Mouse (Mus musculus) R1 (cell line): ENCODE data around the gene Gm6356.
"Not testable (repeated sequence)": the region's sequence is repeated elsewhere in the genome, so short reads cannot be mapped to it uniquely, and the experiment has no call there.

Experiments
- DNase-seq: peaks from one replicate; pipeline ENCODE4 v3.0.0-alpha.2; 2018; ENCODE audit warnings: low read depth, low spot score

The Gm6356 gene

DNA sequence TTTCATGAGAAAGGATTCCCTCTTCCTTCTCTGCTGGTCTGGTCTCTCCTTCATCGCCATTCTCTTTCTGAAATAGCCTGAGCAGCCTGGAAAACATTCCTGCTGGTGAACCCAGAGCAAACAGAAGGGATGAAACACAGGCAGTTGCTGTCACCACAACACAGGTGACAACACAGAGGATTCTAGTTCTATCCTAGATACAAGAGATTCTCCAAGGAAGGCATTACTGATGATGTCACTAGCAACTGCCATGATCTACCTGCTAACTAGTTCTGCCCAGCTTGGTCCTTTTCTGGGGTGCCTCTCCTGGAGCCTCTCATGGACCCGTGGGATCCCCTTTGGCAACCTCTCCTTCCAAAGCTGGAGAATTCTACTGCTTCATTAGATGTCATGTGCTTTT is at the start of gene Gm6356:
Gene Gm6356, minus strand, starts transcription at position 101 of the 400 bp plus-strand sequence.
- not testable (repeated sequence) for DNase-seq
